Mouse (Mus musculus) heart, postnatal 0 days (tissue): ENCODE results near the gene Ezh1.

ENCODE experiments used
- CTCF ChIP-seq: IDR thresholded peaks from 2 replicates; pipeline ENCODE4 v1.5.1; 2016; ENCODE audit warnings: antibody characterized with exemption, control low read depth, low read depth
- EP300 ChIP-seq: IDR thresholded peaks from 2 replicates; pipeline ENCODE4 v1.6.1; 2016; ENCODE audit warnings: antibody characterized with exemption, low read depth

DNA sequence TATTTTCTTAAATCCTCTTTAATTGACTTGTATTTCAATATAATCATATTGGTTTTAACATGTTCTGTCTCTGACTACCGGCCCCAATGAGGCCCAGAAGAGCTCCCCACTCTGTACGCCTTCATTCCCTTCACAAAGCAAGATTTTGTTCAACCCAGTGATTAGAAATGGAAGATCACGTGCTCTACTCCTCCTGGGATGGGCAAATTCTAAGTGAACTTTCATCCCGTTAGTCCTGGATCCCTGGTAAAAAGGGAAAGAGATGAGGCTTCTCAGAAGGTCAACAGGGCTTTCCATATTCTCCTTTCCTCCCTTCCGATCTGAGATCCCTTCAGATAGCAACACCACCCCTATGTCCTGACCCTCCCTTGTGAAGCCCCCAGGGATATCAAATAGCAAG lies 4.3 kb upstream of the Ezh1 start:
- TF ChIP-seq EP300 (no peak), CTCF (no peak)
